Mouse (Mus musculus) midbrain, embryonic 14.5 days (tissue): ENCODE measurements at regions not wholly inside any gene's neighbourhood (a gene's known extent, or its start where the extent isn't known, plus 50 kb on each side); places are given as distances from the start of the nearest gene placed in this dataset.

Experiments
- ATAC-seq: fragments of 200-750 bp; cut with Nextera tagmentation; 2 replicates; pipeline ENCODE4 v1.8.0; 2017; ENCODE audit warnings: moderate number of reproducible peaks, moderate library complexity; ENCODE audit not compliant: low FRiP score, low TSS enrichment
- DNase-seq: peaks from one replicate; pipeline ENCODE4 v3.0.0-alpha.2; 2015
- H3K27ac ChIP-seq: fragments of 300-500 bp; sonication (generic); replicated peaks from 2 replicates; pipeline ENCODE4 v1.5.1; 2014; ENCODE audit warnings: mild to moderate bottlenecking, low read depth, low read length, moderate library complexity
- H3K27me3 ChIP-seq: fragments of 300-500 bp; sonication (generic); 2 replicates; pipeline ENCODE4 v1.6.1; 2014; ENCODE audit warnings: low read length, control low read depth, mixed read lengths; ENCODE audit not compliant: control insufficient read depth, insufficient read depth
- H3K36me3 ChIP-seq: fragments of 300-500 bp; sonication (generic); 2 replicates; pipeline ENCODE4 v1.6.1; 2014; ENCODE audit warnings: low read length, control low read depth; ENCODE audit not compliant: control insufficient read depth, insufficient read depth
- H3K4me1 ChIP-seq: fragments of 300-500 bp; sonication (generic); 2 replicates; pipeline ENCODE4 v1.6.1; 2014; ENCODE audit warnings: mild to moderate bottlenecking, antibody characterized with exemption, low read length, control low read depth; ENCODE audit not compliant: control insufficient read depth, insufficient read depth
- H3K4me2 ChIP-seq: fragments of 300-500 bp; sonication (generic); 2 replicates; pipeline ENCODE4 v1.6.1; 2014; ENCODE audit warnings: mild to moderate bottlenecking, low read length, moderate library complexity
- H3K4me3 ChIP-seq: fragments of 300-500 bp; sonication (generic); replicated peaks from 2 replicates; pipeline ENCODE4 v1.5.1; 2014; ENCODE audit warnings: low read depth, low read length
- H3K9ac ChIP-seq: fragments of 300-500 bp; sonication (generic); replicated peaks from 2 replicates; pipeline ENCODE4 v1.6.1; 2014; ENCODE audit warnings: mild to moderate bottlenecking, low read length, moderate library complexity
- H3K9me3 ChIP-seq: fragments of 300-500 bp; sonication (generic); 2 replicates; pipeline ENCODE4 v1.6.1; 2016; ENCODE audit warnings: low read length, control low read depth, mixed read lengths; ENCODE audit not compliant: control insufficient read depth
- WGBS: fragments of 180-500 bp; shearing (Covaris S2); extraction: QIAGEN DNeasy Blood & Tissue Kit; methylation state at CpG from one replicate; pipeline ENCODE4 v1.1.7; 2014; 5-methylcytosine and 5-hydroxymethylcytosine counted together

DNA sequence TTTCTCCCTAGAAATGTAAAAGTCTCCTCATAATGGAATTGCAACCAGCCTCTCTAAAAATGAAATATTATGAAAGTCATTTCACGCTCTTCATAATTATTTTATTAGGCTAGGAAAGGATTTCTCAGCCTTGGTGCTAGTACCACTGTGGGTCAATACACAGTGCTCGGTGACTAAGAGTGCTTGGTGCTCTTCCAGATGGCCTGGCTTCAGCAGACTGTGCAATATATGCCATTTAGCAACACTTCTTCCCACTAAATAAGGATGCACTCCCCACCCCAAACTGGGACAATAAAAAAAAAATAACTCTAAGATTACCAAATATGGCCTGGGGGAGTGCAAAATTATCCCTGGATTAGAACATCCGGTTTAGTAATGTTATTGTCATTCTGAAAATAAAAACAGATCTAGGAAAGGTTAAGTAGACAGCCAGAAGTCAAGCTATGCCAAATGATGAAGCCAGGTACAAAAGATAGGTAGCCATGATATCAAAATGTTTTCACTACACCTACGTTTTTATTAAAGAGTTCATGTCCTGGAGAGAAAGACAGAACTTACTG is 2333.4 kb upstream of the Gm7489 start:
- no peaks in the 10 kb centered on the region for H3K4me1 ChIP-seq
- no peak for ATAC-seq
- no peak overlapping the region for H3K27ac ChIP-seq
- no peaks in the 10 kb centered on the region for H3K9me3 ChIP-seq
- DNase-seq: no peak
- no peak overlapping the region for H3K9ac ChIP-seq
- no peaks in the 10 kb centered on the region for H3K36me3 ChIP-seq
- no peaks in the 10 kb centered on the region for H3K27me3 ChIP-seq
- H3K4me3 ChIP-seq: no peak overlapping the region
- H3K4me2 ChIP-seq: no peak overlapping the region
- WGBS: 86% methylated on average over 4 of the region's 4 CpGs

DNA sequence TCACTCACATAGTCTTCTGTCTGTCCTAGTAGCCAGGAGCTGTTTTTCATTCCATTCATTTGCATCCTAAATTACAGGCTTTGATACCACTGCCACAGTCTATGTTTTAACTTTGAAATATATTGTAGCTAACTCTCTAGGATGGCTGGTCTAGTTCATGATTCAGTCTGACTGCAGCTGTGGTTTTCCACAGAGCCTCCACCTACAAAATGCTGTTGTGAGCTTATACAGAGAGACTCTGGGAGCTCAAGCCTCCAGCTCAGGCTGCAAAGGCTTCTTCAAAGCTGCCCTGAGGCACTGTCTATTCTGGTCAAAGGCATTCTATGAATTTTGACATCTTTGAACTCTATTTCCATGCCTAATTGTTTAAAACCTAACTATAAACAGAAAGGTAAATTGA is 2326.5 kb upstream of the Gm7489 start:
- Histone ChIP-seq H3K4me3 (no peak overlapping the region), H3K27me3 (no peaks in the 10 kb centered on the region), H3K4me2 (no peak overlapping the region), H3K27ac (no peak overlapping the region), H3K36me3 (no peaks in the 10 kb centered on the region), H3K9ac (no peak overlapping the region), H3K9me3 (no peaks in the 10 kb centered on the region), H3K4me1 (no peaks in the 10 kb centered on the region)
- ATAC-seq (no peak), DNase-seq (no peak)

DNA sequence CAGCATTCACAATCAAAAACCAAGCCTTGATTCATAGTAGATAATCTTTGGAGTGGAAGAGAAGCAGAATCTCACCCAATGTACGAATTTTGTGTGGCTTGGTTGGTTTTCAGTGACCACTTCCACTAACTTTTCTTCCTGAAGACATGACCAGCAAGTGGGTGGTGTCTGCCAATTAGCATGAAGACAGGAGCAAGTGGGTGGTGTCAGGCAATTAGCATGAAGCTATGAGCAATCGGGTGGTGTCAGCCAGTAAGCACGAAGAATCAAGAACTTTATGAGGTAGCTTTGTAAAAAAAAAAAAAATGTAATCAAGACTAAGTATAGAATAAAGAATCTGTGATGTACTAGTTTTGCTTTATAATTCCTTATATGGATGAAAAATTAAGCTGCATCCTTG is 2319.2 kb upstream of the Gm7489 start:
- Histone ChIP-seq H3K4me3 (no peak overlapping the region), H3K4me1 (no peaks in the 10 kb centered on the region), H3K36me3 (no peaks in the 10 kb centered on the region), H3K27me3 (no peaks in the 10 kb centered on the region), H3K4me2 (no peak overlapping the region), H3K27ac (no peak overlapping the region), H3K9me3 (no peaks in the 10 kb centered on the region), H3K9ac (no peak overlapping the region)
- DNase-seq (no peak), ATAC-seq (no peak)
- WGBS: 91% methylated on average over 3 of the region's 3 CpGs

DNA sequence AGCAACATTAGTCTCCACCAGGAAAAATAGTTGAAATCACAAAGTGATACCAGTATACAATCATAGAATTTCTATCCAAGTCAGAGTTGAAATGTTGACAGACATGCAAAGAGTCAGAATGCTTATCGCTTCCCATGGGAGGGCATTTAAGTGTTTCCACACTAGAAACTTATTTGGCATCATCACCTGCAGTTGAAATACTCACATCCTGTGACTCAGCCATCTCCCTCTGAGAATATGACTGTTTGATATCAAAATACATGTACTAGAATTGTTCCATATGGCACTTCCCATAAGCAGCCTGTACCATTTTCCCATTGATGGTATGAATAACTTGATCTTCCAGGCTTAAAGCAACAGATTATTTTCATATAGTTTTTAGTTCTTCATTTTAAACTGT is 2314.1 kb upstream of the Gm7489 start:
- Histone ChIP-seq H3K27ac (no peak overlapping the region), H3K27me3 (no peaks in the 10 kb centered on the region), H3K4me3 (no peak overlapping the region), H3K4me2 (no peak overlapping the region), H3K36me3 (no peaks in the 10 kb centered on the region), H3K9ac (no peak overlapping the region), H3K9me3 (no peaks in the 10 kb centered on the region), H3K4me1 (no peaks in the 10 kb centered on the region)
- DNase-seq (no peak), ATAC-seq (no peak)
- WGBS: 100% methylated on average over 1 of the region's 1 CpGs

DNA sequence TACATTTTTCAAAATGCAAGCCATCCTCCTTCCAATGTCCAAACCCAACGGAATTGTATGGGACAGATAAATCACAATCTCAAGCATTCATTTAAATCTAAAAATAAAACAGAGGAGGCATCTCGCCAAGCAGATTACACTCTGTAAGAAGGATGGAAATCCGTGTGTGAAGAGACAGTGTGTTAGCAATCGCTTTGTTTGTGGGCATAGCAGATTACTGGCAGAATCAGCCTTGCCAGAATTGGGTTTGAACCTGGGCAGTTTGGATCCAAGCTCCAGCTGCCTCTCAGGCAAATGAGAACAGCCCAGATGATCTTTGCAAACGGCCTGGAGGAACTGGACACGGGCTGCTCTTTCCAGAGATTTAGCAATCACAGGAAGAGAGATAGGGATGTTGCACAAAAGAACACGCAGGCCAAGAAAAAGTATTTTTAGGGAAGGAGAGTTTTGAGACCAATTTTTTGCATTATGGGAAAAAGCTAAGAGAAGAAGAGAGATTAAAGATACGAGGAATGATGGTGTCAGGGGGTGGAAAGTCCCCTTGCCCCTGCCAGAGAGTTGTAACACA is 2310.1 kb upstream of the Gm7489 start:
- no peaks in the 10 kb centered on the region for H3K9me3 ChIP-seq
- no peak overlapping the region for H3K4me2 ChIP-seq
- DNase-seq (no peak), ATAC-seq (no peak)
- H3K36me3 ChIP-seq: no peaks in the 10 kb centered on the region
- H3K4me1 ChIP-seq: no peaks in the 10 kb centered on the region
- no peak overlapping the region for H3K4me3 ChIP-seq
- no peak overlapping the region for H3K27ac ChIP-seq
- no peaks in the 10 kb centered on the region for H3K27me3 ChIP-seq
- H3K9ac ChIP-seq: no peak overlapping the region
- WGBS: 81% methylated on average over 8 of the region's 8 CpGs

DNA sequence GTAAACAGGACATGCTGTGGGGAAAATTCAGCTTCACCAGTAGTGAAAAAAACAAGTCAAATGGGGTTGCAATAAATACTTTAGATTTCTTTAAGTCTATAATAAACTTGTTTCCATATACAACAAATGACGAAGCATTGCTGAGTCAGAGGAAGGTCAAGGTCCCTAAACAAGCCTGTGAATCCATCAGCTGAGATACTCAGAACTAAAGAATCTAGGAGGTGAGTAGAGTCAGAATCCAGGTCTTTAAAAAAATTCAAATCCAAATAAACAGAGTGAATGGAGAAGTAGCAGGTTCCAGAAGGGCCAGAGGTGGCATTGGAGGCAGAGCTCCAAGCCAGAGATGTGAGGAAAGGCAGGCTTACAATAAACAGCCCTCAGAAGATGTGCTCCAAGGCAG is 2301.1 kb upstream of the Gm7489 start:
- no peaks in the 10 kb centered on the region for H3K36me3 ChIP-seq
- H3K4me1 ChIP-seq: no peaks in the 10 kb centered on the region
- no peak overlapping the region for H3K27ac ChIP-seq
- H3K9me3 ChIP-seq: no peaks in the 10 kb centered on the region
- no peak for DNase-seq
- H3K4me3 ChIP-seq: no peak overlapping the region
- no peak overlapping the region for H3K9ac ChIP-seq
- no peak for ATAC-seq
- WGBS: 79% methylated on average over 1 of the region's 1 CpGs
- no peak overlapping the region for H3K4me2 ChIP-seq
- no peaks in the 10 kb centered on the region for H3K27me3 ChIP-seq

- no peak overlapping the region for H3K27ac ChIP-seq
- H3K36me3 ChIP-seq: no peaks in the 10 kb centered on the region
- H3K4me3 ChIP-seq: no peak overlapping the region
- WGBS: 69% methylated on average over 5 of the region's 5 CpGs
- ATAC-seq (no peak), DNase-seq (no peak)
- H3K9me3 ChIP-seq: no peaks in the 10 kb centered on the region
- H3K9ac ChIP-seq: no peak overlapping the region
- no peaks in the 10 kb centered on the region for H3K27me3 ChIP-seq
- H3K4me2 ChIP-seq: no peak overlapping the region
- H3K4me1 ChIP-seq: no peaks in the 10 kb centered on the region
These were observed 2298.6 kb upstream of the Gm7489 start for GRCm38 (mm10) chr15:51586146-51586545.

GRCm38 (mm10) chr15:51591406-51592068 is 2293.2 kb upstream of the Gm7489 start:
- ATAC-seq (peak; percentile 49; the same call in 1 of the 2 replicates), DNase-seq (peak; percentile 24)
- Histone ChIP-seq H3K4me3 (no peak overlapping the region), H3K27ac (no peak overlapping the region), H3K4me1 (peaks cover 7% of the 10 kb centered on the region; the same call in 1 of the 2 replicates), H3K27me3 (no peaks in the 10 kb centered on the region), H3K36me3 (no peaks in the 10 kb centered on the region), H3K9ac (no peak overlapping the region), H3K4me2 (peak overlapping the region; percentile 15), H3K9me3 (no peaks in the 10 kb centered on the region)
- 50% methylated on average over 17 of the region's 17 CpGs for WGBS

DNA sequence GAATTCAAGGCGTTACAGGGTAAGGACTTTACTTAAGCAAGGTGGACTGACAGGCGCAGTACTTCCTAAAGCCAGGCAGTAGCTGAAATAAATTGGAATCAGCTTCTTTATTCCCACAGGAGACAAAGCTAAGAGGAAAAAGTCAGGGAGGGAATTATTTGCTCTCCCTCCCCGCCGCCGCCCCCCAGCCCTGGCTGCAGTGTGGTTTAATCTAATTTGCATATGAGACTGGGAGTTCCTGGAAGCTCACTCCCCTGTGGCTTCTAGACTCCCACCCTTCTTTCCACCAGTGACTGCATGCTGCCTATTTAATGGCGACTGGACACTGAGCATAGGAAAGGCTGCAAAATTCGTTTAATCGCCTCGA is 2292.7 kb upstream of the Gm7489 start:
- Histone ChIP-seq H3K4me1 (peaks cover 7% of the 10 kb centered on the region; the same call in 1 of the 2 replicates), H3K9ac (no peak overlapping the region), H3K4me2 (peak overlapping the region; percentile 15), H3K36me3 (no peaks in the 10 kb centered on the region), H3K4me3 (no peak overlapping the region), H3K27me3 (no peaks in the 10 kb centered on the region), H3K9me3 (no peaks in the 10 kb centered on the region), H3K27ac (no peak overlapping the region)
- no peak for ATAC-seq
- WGBS: 37% methylated on average over 9 of the region's 9 CpGs
- peak; percentile 23 for DNase-seq
